Mouse (Mus musculus): ENCODE data around the gene Set. TPM values are rescaled to one million over a fixed set of nuclear protein-coding genes. Genes with fewer than 3 reads are reported as not detected.

Gene Set
- polyA plus RNA-seq, 1 experiment from 2014 or later, result 351 TPM

DNA sequence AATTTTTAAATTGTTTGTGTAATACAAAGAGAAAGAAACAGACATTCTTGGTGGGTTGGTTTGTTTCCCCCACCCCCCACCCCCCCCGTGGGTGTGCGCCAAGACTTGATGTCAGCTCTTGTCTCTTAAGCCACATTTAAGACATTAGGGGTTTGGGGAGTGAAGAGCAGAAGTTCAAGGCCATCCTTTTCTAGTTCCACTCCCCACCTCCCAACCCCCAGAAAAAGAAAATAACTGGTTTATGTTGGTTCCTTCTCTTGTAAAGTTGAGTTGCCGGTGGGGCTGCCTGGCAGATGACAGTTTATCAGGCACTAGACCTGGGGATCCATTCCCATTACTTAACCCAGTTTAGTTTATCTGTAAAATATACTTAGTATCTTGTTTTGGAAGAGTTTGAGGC is 7.1 kb downstream of the Set start:
- peaks cover 27% of the 10 kb centered on the region for H3K4me1 ChIP-seq (ENCODE audit: control insufficient read depth, insufficient read depth, low read length)
- H3K27ac ChIP-seq (replicated peaks; ENCODE audit: low read depth, low read length), result 0 out of 2 replicates have a peak overlapping the region, but pooled peaks have one; percentile 1
- H3K9ac ChIP-seq (ENCODE audit: low read depth, low read length), result peak overlapping the region; percentile 38; the same call in 1 of the 2 replicates
- H3K9me3 ChIP-seq (ENCODE audit: control insufficient read depth, low read length), result no peaks in the 10 kb centered on the region
- 46% methylated on average over 3 of the region's 3 CpGs for WGBS
- DNase-seq (ENCODE audit: low spot score), result no peak
- peak overlapping the region; percentile 58 for H3K4me3 ChIP-seq (ENCODE audit: low read depth, low read length)
- H3K27me3 ChIP-seq (replicated peaks; ENCODE audit: control insufficient read depth, insufficient read depth, low read length), result no peaks in the 10 kb centered on the region
- ATAC-seq (ENCODE audit: low read depth), result no peak
- peak overlapping the region; percentile 73 for H3K4me2 ChIP-seq (ENCODE audit: low read depth, low read length)
- H3K36me3 ChIP-seq (ENCODE audit: control insufficient read depth, insufficient read depth, low read length), result peaks cover 16% of the 10 kb centered on the region

DNA sequence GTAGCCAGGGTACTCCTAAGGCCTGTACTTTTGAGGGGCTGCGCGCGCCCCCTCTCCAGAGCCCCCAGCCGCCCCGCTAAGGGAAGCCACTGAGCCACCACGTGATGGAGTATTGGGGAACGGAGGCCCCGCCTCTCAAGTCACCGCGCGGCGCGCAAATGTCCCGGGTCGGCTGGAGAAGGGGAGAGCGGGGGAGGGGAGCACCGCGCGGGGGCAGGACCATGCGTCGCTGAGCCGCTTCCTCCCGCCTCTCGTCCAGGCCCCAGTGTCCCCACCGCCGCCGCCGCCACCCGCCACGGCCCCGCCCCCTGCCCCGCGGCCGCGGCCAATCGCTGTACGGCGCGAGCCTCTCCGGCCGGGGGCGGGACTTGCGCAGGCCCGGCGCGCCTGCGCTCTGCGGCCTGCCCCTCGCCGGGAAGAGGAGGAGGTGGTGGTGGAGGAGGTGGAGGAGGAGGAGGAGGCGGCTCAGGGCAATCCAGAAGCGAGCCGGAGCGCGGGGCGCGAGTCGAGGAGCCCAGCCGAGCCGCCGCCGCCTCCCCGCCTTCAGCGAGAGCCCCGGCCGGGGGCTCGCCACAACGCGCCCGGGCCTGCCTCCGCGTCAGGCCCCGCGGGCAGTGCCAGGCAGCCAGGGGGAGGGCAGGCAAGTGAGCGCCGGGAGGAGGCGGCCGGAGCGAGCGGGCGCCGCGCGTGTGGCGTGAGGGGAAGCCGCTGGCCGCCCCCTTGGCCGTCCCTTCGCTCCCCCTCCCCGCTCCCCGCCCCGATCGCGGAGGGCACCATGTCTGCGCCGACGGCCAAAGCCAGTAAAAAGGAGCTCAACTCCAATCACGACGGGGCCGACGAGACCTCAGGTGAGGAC is 9.1 kb downstream of the Set start:
- H3K4me1 ChIP-seq (ENCODE audit: control insufficient read depth, insufficient read depth, low read length), result peaks cover 27% of the 10 kb centered on the region
- H3K9ac ChIP-seq (ENCODE audit: low read depth, low read length), result peak overlapping the region; percentile 99
- peak overlapping the region; percentile 79 for H3K4me2 ChIP-seq (ENCODE audit: low read depth, low read length)
- DNase-seq (ENCODE audit: low spot score) (peak; percentile 97), ATAC-seq (ENCODE audit: low read depth) (peak; percentile 93)
- H3K27me3 ChIP-seq (replicated peaks; ENCODE audit: control insufficient read depth, insufficient read depth, low read length), result no peaks in the 10 kb centered on the region
- H3K36me3 ChIP-seq (ENCODE audit: control insufficient read depth, insufficient read depth, low read length), result peaks cover 30% of the 10 kb centered on the region
- H3K4me3 ChIP-seq (ENCODE audit: low read depth, low read length), result peak overlapping the region; percentile 93
- H3K27ac ChIP-seq (replicated peaks; ENCODE audit: low read depth, low read length), result peak overlapping the region; percentile 99
- 0% methylated on average over 15 of the region's 101 CpGs for WGBS
- no peaks in the 10 kb centered on the region for H3K9me3 ChIP-seq (ENCODE audit: control insufficient read depth, low read length)

DNA sequence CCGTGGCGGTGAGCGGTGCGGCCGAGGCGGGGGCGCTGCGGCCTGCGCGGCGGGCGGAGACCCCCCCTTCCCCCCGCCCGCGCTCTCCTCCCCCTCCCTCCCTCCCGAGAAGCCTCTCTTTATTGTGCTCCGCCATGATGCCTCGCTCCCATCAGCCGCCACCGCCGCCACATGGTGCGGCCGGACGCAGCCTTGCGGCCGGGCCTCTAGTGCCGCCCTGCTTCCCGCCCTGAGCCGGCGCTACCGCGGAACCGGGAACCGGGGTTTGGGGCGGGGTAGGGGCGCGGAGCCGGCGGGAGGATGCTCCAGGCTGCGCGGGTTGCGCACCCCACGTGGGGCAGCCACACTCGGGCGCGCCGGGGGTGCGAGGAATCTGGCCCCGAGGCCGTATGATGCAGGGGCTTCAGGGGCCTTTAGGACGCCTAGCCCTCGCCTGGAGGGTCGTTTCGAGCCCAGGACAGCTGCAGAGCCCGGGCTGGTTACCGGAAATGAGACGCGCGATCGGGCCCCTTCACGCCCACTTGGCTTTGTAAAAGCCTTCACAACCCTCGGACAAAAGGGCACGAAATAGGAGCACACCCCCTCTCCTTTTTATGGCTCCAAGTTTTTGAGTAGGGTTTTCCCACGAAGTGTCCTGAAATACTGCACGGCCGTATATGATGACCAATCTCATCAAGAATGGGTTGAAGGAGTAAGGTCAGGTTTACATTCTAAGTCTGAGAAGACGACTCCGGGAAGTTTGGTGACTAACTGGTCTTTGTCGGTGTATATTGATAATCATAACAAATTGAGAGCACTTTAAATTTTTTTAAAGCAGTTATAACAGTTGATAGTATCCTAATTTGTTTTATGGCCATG is 10.1 kb downstream of the Set start:
- Histone ChIP-seq H3K4me1 (ENCODE audit: control insufficient read depth, insufficient read depth, low read length) (peaks cover 27% of the 10 kb centered on the region), H3K9me3 (ENCODE audit: control insufficient read depth, low read length) (no peaks in the 10 kb centered on the region), H3K9ac (ENCODE audit: low read depth, low read length) (peak overlapping the region; percentile 99), H3K36me3 (ENCODE audit: control insufficient read depth, insufficient read depth, low read length) (peaks cover 36% of the 10 kb centered on the region), H3K27ac (replicated peaks; ENCODE audit: low read depth, low read length) (peak overlapping the region; percentile 99), H3K4me2 (ENCODE audit: low read depth, low read length) (peak overlapping the region; percentile 77), H3K4me3 (ENCODE audit: low read depth, low read length) (peak overlapping the region; percentile 93), H3K27me3 (replicated peaks; ENCODE audit: control insufficient read depth, insufficient read depth, low read length) (no peaks in the 10 kb centered on the region)
- under 1% methylated on average over 32 of the region's 69 CpGs for WGBS
- peak; percentile 53 for DNase-seq (ENCODE audit: low spot score)
- ATAC-seq (ENCODE audit: low read depth), result peak; percentile 7

DNA sequence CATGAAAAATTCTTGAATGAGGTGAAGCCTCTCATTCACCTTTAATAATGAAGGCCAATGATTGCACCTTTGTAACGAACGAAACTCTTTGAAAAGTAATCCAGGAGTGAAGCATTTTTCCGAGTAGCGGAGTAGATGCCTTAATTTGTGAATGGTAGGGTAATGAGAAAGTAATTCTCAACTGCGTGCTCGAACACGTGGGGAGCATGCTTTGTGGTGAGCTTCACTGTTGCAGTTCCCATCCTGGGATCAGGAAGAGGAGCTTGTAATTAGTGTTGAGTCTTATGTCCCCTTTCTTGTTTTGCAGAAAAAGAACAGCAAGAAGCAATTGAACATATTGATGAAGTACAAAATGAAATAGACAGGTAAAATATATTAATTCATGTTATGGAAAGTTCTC is 10.8 kb downstream of the Set start:
- Histone ChIP-seq H3K27me3 (replicated peaks; ENCODE audit: control insufficient read depth, insufficient read depth, low read length) (no peaks in the 10 kb centered on the region), H3K4me3 (ENCODE audit: low read depth, low read length) (peak overlapping the region; percentile 93), H3K9ac (ENCODE audit: low read depth, low read length) (peak overlapping the region; percentile 99), H3K36me3 (ENCODE audit: control insufficient read depth, insufficient read depth, low read length) (peaks cover 42% of the 10 kb centered on the region), H3K4me2 (ENCODE audit: low read depth, low read length) (peak overlapping the region; percentile 77), H3K4me1 (ENCODE audit: control insufficient read depth, insufficient read depth, low read length) (peaks cover 27% of the 10 kb centered on the region), H3K27ac (replicated peaks; ENCODE audit: low read depth, low read length) (no peak overlapping the region), H3K9me3 (ENCODE audit: control insufficient read depth, low read length) (no peaks in the 10 kb centered on the region)
- no peak for ATAC-seq (ENCODE audit: low read depth)
- no peak for DNase-seq (ENCODE audit: low spot score)
- WGBS, result 12% methylated on average over 7 of the region's 7 CpGs

DNA sequence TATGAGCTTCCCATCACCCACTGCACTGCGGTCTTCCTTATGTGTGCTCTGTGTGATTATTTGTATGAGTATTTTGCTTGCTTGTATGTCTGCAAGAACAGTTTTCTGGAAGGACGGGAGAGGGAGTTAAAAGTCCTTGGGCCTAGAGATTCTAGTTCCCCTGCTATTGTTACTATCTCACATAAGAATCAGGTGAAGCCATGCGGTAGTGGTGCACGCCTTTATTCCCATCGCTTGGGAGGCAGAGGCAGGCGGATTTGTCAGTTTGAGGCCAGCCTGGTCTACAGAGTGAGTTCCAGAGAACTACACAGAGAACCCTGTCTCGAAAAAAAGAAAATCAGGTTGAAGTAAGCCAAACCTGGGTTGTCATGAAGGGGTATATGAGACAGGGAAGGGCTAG is 15.7 kb downstream of the Set start:
- H3K36me3 ChIP-seq (ENCODE audit: control insufficient read depth, insufficient read depth, low read length), result peaks cover 54% of the 10 kb centered on the region
- H3K4me1 ChIP-seq (ENCODE audit: control insufficient read depth, insufficient read depth, low read length), result peaks cover 6% of the 10 kb centered on the region
- no peak overlapping the region for H3K9ac ChIP-seq (ENCODE audit: low read depth, low read length)
- no peaks in the 10 kb centered on the region for H3K9me3 ChIP-seq (ENCODE audit: control insufficient read depth, low read length)
- H3K27me3 ChIP-seq (replicated peaks; ENCODE audit: control insufficient read depth, insufficient read depth, low read length), result no peaks in the 10 kb centered on the region
- H3K4me2 ChIP-seq (ENCODE audit: low read depth, low read length), result no peak overlapping the region
- H3K4me3 ChIP-seq (ENCODE audit: low read depth, low read length), result no peak overlapping the region
- 70% methylated on average over 7 of the region's 7 CpGs for WGBS
- ATAC-seq (ENCODE audit: low read depth) (no peak), DNase-seq (ENCODE audit: low spot score) (no peak)
- H3K27ac ChIP-seq (replicated peaks; ENCODE audit: low read depth, low read length), result no peak overlapping the region

DNA sequence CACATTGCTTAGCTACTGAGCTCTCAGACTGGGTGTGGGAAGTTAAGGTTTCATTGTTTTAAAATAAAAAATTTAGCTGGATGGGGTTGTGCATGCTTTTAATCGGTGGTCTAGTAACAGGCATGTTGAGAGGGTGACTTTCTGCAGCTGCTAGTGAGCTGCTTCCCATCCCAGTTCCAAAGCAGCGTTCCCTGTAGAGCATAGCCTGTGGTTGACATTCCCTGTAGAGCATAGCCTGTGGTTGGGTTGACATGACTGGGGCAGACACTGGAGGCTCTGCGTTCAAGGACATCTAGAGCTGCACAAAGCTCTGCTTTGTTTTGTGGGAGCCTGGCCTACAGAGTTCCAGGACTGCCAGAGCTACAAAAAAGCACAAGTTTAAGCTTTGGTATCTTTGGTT is 16.1 kb downstream of the Set start:
- no peaks in the 10 kb centered on the region for H3K9me3 ChIP-seq (ENCODE audit: control insufficient read depth, low read length)
- no peak overlapping the region for H3K4me3 ChIP-seq (ENCODE audit: low read depth, low read length)
- no peak overlapping the region for H3K4me2 ChIP-seq (ENCODE audit: low read depth, low read length)
- H3K4me1 ChIP-seq (ENCODE audit: control insufficient read depth, insufficient read depth, low read length), result peaks cover 2% of the 10 kb centered on the region; the same call in 1 of the 2 replicates
- no peaks in the 10 kb centered on the region for H3K27me3 ChIP-seq (replicated peaks; ENCODE audit: control insufficient read depth, insufficient read depth, low read length)
- ATAC-seq (ENCODE audit: low read depth) (no peak), DNase-seq (ENCODE audit: low spot score) (no peak)
- H3K9ac ChIP-seq (ENCODE audit: low read depth, low read length), result no peak overlapping the region
- no peak overlapping the region for H3K27ac ChIP-seq (replicated peaks; ENCODE audit: low read depth, low read length)
- WGBS, result 64% methylated on average over 3 of the region's 3 CpGs
- peaks cover 50% of the 10 kb centered on the region for H3K36me3 ChIP-seq (ENCODE audit: control insufficient read depth, insufficient read depth, low read length)

DNA sequence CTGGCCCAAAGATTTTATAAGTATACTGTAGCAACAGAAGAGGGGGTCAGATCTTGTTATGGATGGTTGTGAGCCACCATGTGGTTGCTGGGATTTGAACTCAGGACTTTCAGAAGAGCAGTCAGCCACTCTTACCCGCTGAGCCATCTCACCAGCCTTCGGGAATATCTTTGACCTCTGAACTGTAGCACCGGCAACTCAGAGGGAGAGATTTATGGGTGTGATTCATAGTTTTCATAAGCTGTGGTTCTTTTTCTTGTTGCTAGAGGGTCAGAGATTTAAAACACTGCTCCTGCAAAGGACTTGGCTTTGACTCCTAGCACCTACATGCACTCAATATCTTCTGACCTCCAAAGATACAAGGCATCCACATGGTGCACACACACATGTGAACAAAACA is 18.4 kb downstream of the Set start:
- ATAC-seq (ENCODE audit: low read depth) (no peak), DNase-seq (ENCODE audit: low spot score) (no peak)
- no peak overlapping the region for H3K27ac ChIP-seq (replicated peaks; ENCODE audit: low read depth, low read length)
- no peaks in the 10 kb centered on the region for H3K27me3 ChIP-seq (replicated peaks; ENCODE audit: control insufficient read depth, insufficient read depth, low read length)
- WGBS, result 91% methylated on average over 3 of the region's 3 CpGs
- H3K9ac ChIP-seq (ENCODE audit: low read depth, low read length), result no peak overlapping the region
- H3K4me2 ChIP-seq (ENCODE audit: low read depth, low read length), result no peak overlapping the region
- H3K4me1 ChIP-seq (ENCODE audit: control insufficient read depth, insufficient read depth, low read length), result no peaks in the 10 kb centered on the region
- no peaks in the 10 kb centered on the region for H3K9me3 ChIP-seq (ENCODE audit: control insufficient read depth, low read length)
- H3K4me3 ChIP-seq (ENCODE audit: low read depth, low read length), result no peak overlapping the region
- H3K36me3 ChIP-seq (ENCODE audit: control insufficient read depth, insufficient read depth, low read length), result peaks cover 26% of the 10 kb centered on the region

DNA sequence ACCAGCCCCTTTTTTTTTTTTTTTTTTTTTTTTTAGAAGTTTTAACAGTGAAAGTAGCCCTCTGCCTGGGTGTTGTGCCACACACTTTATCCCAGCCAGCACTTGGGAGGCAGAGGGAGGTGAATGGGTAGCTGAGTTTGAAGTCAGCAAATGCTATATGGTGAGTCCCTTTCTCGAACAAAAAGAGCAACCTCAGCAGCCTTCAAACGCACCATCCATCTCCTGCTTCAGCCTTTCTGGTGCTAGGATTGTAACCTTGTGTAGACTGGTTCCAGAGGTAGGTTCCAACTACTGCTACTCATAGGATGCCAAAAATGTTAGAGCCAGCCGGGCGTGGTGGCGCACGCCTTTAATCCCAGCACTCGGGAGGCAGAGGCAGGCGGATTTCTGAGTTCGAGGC is 19.3 kb downstream of the Set start:
- no peak overlapping the region for H3K4me2 ChIP-seq (ENCODE audit: low read depth, low read length)
- ATAC-seq (ENCODE audit: low read depth), result no peak
- WGBS, result 92% methylated on average over 9 of the region's 9 CpGs
- no peaks in the 10 kb centered on the region for H3K9me3 ChIP-seq (ENCODE audit: control insufficient read depth, low read length)
- H3K27ac ChIP-seq (replicated peaks; ENCODE audit: low read depth, low read length), result no peak overlapping the region
- H3K4me3 ChIP-seq (ENCODE audit: low read depth, low read length), result no peak overlapping the region
- H3K36me3 ChIP-seq (ENCODE audit: control insufficient read depth, insufficient read depth, low read length), result peaks cover 25% of the 10 kb centered on the region
- H3K4me1 ChIP-seq (ENCODE audit: control insufficient read depth, insufficient read depth, low read length), result no peaks in the 10 kb centered on the region
- no peaks in the 10 kb centered on the region for H3K27me3 ChIP-seq (replicated peaks; ENCODE audit: control insufficient read depth, insufficient read depth, low read length)
- no peak for DNase-seq (ENCODE audit: low spot score)
- H3K9ac ChIP-seq (ENCODE audit: low read depth, low read length), result no peak overlapping the region

All from embryonic facial prominence, embryonic 14.5 days (tissue).